Comparison of ENCODE assay signal across 31 mouse cellular contexts in the genomic region with DNA sequence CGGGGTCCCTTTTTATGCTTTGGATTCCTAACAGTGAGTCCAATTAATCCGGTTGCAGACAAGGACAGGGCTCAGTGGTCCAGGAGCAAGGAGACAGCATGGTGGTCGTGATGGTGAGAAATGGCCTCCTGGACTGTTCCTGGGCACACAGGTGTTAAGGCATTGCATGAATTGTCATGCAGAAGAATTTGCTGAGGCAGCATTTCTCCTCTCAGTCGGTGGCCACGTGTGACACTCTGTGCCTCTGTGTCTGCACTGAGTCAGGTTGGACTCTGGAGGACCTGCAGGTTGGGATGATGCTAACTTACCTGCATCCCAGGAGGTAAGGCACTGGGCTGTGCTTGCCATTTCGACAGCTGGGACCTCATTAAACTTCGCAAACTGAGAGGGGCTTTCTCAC.
"Had no signal": no experiment of that assay in that cellular context is flagged by ENCODE, and none has a peak within 500 bp of the region (broad histone marks: within the 10 kb centered on the region; RNA-seq: fewer than 3 reads in every experiment).

No protein-coding gene starts in this region.

- DNase-seq: left cerebral cortex, postnatal 4 days; liver; liver, embryonic 13.5 days; liver, postnatal 0 days; lung, adult 18-20 months; lung, adult 2 months; lung, embryonic 14.5 days; lung, postnatal 10 days; lung, postnatal 14 days; lung, postnatal 36 days; lung, postnatal 4 days; midbrain, embryonic 14.5 days had no signal

- H3K9ac ChIP-seq: limb, embryonic 12.5 days; limb, embryonic 13.5 days; limb, embryonic 15.5 days; liver, embryonic 12.5 days; liver, embryonic 13.5 days; liver, embryonic 14.5 days; liver, embryonic 15.5 days; liver, postnatal 0 days; lung, embryonic 14.5 days; lung, embryonic 15.5 days; midbrain, embryonic 12.5 days; midbrain, embryonic 15.5 days; neural tube, embryonic 12.5 days had no signal

- H3K4me3 ChIP-seq: limb, embryonic 10.5 days; limb, embryonic 12.5 days; limb, embryonic 13.5 days; limb, embryonic 15.5 days; liver, embryonic 12.5 days; liver, embryonic 13.5 days; liver, embryonic 15.5 days; lung, embryonic 15.5 days; megakaryocyte, embryonic 14.5 days; midbrain, embryonic 10.5 days; midbrain, embryonic 12.5 days; midbrain, embryonic 15.5 days; myocyte; neural tube, embryonic 12.5 days had no signal

- H3K9me3 ChIP-seq: limb, embryonic 10.5 days; limb, embryonic 12.5 days; limb, embryonic 13.5 days; limb, embryonic 15.5 days; liver, embryonic 12.5 days; liver, embryonic 13.5 days; liver, embryonic 15.5 days; lung, embryonic 15.5 days; megakaryocyte, embryonic 14.5 days; midbrain, embryonic 10.5 days; midbrain, embryonic 12.5 days; midbrain, embryonic 15.5 days; neural tube, embryonic 12.5 days had no signal

- H3K4me1 ChIP-seq: megakaryocyte, embryonic 14.5 days had no signal

- H3K36me3 ChIP-seq: liver, embryonic 12.5 days; liver, embryonic 13.5 days; liver, embryonic 15.5 days; lung, embryonic 15.5 days; midbrain, embryonic 12.5 days; midbrain, embryonic 15.5 days; neural tube, embryonic 12.5 days had no signal

- H3K4me2 ChIP-seq: limb, embryonic 12.5 days; limb, embryonic 13.5 days; limb, embryonic 15.5 days; liver, embryonic 11.5 days; liver, embryonic 12.5 days; liver, embryonic 13.5 days; liver, embryonic 15.5 days; lung, embryonic 14.5 days; lung, embryonic 15.5 days; midbrain, embryonic 11.5 days; midbrain, embryonic 12.5 days; midbrain, embryonic 15.5 days; neural tube, embryonic 12.5 days had no signal

- H3K27me3 ChIP-seq: limb, embryonic 13.5 days; limb, embryonic 15.5 days; lung, embryonic 15.5 days; midbrain, embryonic 12.5 days; midbrain, embryonic 15.5 days; neural tube, embryonic 12.5 days had no signal

- H3K27ac ChIP-seq: limb, embryonic 10.5 days; limb, embryonic 12.5 days; limb, embryonic 15.5 days; liver, embryonic 12.5 days; liver, embryonic 13.5 days; liver, embryonic 14.5 days; liver, embryonic 15.5 days; lung, embryonic 15.5 days; macrophage; midbrain, embryonic 10.5 days; midbrain, embryonic 12.5 days; midbrain, embryonic 15.5 days; neural tube, embryonic 12.5 days had no signal

- ATAC-seq: liver, embryonic 12.5 days; liver, postnatal 0 days; lung, postnatal 0 days; midbrain, embryonic 15.5 days; midbrain, embryonic 16.5 days had no signal
